Mouse (Mus musculus): ENCODE results near the gene Kcp. TPM values are rescaled to one million over a fixed set of nuclear protein-coding genes. Genes with fewer than 3 reads are reported as not detected.
A peak's percentile ranks its signal among the peaks of the same experiment; 100 is the strongest.

Kcp gene
- polyA plus RNA-seq, 1 experiment = 0.18 TPM

DNA sequence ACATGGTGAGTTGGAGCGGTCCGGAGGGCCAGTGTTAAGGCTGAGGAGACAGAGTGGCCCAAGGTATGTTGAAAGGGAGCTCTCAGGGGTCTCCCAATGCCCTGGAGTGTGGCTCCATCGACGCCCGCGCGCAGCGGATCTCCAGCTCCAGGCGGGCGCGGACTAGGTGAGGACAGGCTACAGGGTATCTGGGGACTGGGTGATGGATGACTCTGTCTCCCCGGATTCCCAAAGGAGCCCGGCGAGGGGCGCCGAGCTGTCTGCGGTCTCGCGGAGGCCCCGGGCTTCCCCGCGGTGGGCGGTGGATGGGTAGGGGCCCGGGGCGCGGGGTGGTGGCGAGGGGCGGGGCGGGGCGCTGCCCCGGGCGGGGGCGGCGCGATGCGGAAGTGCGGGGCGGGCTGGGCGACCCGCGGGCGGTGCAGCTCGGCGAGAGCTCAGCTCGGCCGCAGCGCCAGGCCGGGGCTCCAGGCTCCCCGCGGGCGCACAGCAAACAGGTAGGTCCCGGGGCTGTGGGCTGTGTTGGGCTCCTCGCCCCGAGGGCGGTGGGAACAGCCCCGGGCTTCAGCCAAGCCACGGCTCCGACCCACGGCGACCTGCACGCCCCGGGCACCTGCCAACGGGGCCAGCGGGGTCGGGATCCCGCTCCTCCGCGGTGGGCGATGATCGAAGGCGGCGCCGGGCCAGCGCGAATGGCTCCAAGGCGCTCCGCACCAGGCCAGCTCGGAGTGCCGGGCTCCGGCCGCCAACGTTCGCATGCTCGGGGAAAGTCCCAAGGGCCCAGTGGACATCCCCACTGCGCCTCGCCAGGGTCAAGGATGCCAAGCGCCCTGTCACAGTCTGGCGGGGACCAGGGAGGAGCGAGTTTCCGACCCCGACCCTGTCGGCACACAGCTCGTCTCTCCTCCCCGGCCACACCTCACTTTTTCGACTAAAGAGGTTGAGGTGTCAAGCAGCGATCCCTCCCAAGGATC lies 18.8 kb upstream of the Kcp start, which contains the start of gene Irf5:
TSS of gene Irf5 (plus strand) at position 345 of the 971 bp plus-strand sequence.
- Histone ChIP-seq H3ac (ENCODE audit: control insufficient read depth, insufficient read length, low read depth) (peak within 1 kb of the TSS; percentile 85), H3K4me3 (ENCODE audit: insufficient read depth, poor library complexity, severe bottlenecking) (peak within 1 kb of the TSS; percentile 23), H3K79me3 (ENCODE audit: low read depth) (no peaks in the 10 kb centered on the region), H3K27me3 (ENCODE audit: control insufficient read depth, insufficient read depth, insufficient read length) (no peaks in the 10 kb centered on the region), H3K36me3 (ENCODE audit: control insufficient read depth, insufficient read depth) (no peaks in the 10 kb centered on the region), H3K79me2 (ENCODE audit: control insufficient read depth, insufficient read depth) (no peaks in the 10 kb centered on the region)
- TF ChIP-seq USF1 (IDR thresholded peaks at IDR 0.05; ENCODE audit: low read depth) = no peak
- no peak for TF ChIP-seq CEBPB (IDR thresholded peaks at IDR 0.05; ENCODE audit: low read depth)
- no peak for TF ChIP-seq MAX (IDR thresholded peaks at IDR 0.05)

DNA sequence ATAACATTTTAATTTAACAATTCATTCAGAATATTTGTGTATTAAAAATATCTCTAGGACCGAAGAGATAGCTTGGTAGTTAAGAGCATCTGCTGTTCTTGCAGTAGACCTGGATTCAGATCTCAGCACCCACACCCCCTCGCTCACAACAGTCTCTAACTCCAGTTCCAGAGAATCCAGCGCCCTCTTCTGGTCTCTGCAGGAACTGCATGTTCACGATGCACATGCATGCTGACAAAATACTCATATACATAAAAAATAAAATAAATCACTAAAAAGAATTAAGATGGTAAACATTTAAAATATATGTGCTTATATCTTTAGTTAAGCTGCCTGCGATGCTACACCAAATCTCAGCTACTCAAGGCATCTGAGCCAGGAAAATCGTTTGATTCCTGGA lies 17.5 kb upstream of the Kcp start:
- Histone ChIP-seq H3K79me3 (ENCODE audit: low read depth) (no peaks in the 10 kb centered on the region), H3K4me3 (ENCODE audit: insufficient read depth, poor library complexity, severe bottlenecking) (no peak overlapping the region), H3ac (ENCODE audit: control insufficient read depth, insufficient read length, low read depth) (no peak overlapping the region), H3K27me3 (ENCODE audit: control insufficient read depth, insufficient read depth, insufficient read length) (peaks cover 6% of the 10 kb centered on the region), H3K36me3 (ENCODE audit: control insufficient read depth, insufficient read depth) (no peaks in the 10 kb centered on the region), H3K79me2 (ENCODE audit: control insufficient read depth, insufficient read depth) (no peaks in the 10 kb centered on the region)
- TF ChIP-seq MAX (IDR thresholded peaks at IDR 0.05) (no peak), CEBPB (IDR thresholded peaks at IDR 0.05; ENCODE audit: low read depth) (no peak), MYOG (IDR thresholded peaks at IDR 0.05; ENCODE audit: control insufficient read depth, extremely low read depth, insufficient read length) (no peak), USF1 (IDR thresholded peaks at IDR 0.05; ENCODE audit: low read depth) (no peak), MYOD1 (IDR thresholded peaks at IDR 0.05; ENCODE audit: control insufficient read depth, insufficient read length, low read depth) (no peak), CTCF (IDR thresholded peaks at IDR 0.05; ENCODE audit: control insufficient read depth, insufficient read depth, insufficient read length) (no peak), FOSL1 (IDR thresholded peaks at IDR 0.05; ENCODE audit: insufficient read depth, low read length, poor library complexity, severe bottlenecking) (no peak)

DNA sequence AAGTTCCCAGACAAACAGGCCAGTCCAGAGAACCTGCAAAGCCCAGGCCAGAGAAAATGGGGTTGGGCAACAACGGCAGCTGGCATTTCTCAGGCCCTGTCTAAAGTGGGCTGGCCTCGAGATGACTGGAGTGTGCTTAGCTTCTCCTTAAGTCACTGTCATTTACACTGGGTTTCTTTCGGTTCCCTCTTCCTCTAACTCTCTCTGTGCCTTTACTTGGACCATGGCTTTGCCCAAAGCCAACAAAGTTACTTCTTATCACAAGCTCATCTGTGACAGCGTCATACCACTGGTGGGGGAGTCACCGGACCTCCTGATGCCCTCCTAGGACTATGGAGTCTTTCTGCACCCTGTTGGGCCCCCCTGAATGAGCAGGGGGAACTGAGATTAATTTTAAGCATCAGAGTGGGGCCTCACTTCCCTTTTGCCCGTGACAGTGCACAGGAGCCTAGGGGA lies 16.3 kb upstream of the Kcp start:
- Histone ChIP-seq H3K27me3 (ENCODE audit: control insufficient read depth, insufficient read depth, insufficient read length) (peaks cover 6% of the 10 kb centered on the region), H3K4me3 (ENCODE audit: insufficient read depth, poor library complexity, severe bottlenecking) (no peak overlapping the region), H3K79me3 (ENCODE audit: low read depth) (no peaks in the 10 kb centered on the region), H3K36me3 (ENCODE audit: control insufficient read depth, insufficient read depth) (no peaks in the 10 kb centered on the region), H3K79me2 (ENCODE audit: control insufficient read depth, insufficient read depth) (no peaks in the 10 kb centered on the region), H3ac (ENCODE audit: control insufficient read depth, insufficient read length, low read depth) (no peak overlapping the region)
- TF ChIP-seq MYOD1 (IDR thresholded peaks at IDR 0.05; ENCODE audit: control insufficient read depth, insufficient read length, low read depth) (no peak), FOSL1 (IDR thresholded peaks at IDR 0.05; ENCODE audit: insufficient read depth, low read length, poor library complexity, severe bottlenecking) (no peak), USF1 (IDR thresholded peaks at IDR 0.05; ENCODE audit: low read depth) (no peak), MYOG (IDR thresholded peaks at IDR 0.05; ENCODE audit: control insufficient read depth, extremely low read depth, insufficient read length) (no peak), CEBPB (IDR thresholded peaks at IDR 0.05; ENCODE audit: low read depth) (no peak), CTCF (IDR thresholded peaks at IDR 0.05; ENCODE audit: control insufficient read depth, insufficient read depth, insufficient read length) (no peak), MAX (IDR thresholded peaks at IDR 0.05) (no peak)

DNA sequence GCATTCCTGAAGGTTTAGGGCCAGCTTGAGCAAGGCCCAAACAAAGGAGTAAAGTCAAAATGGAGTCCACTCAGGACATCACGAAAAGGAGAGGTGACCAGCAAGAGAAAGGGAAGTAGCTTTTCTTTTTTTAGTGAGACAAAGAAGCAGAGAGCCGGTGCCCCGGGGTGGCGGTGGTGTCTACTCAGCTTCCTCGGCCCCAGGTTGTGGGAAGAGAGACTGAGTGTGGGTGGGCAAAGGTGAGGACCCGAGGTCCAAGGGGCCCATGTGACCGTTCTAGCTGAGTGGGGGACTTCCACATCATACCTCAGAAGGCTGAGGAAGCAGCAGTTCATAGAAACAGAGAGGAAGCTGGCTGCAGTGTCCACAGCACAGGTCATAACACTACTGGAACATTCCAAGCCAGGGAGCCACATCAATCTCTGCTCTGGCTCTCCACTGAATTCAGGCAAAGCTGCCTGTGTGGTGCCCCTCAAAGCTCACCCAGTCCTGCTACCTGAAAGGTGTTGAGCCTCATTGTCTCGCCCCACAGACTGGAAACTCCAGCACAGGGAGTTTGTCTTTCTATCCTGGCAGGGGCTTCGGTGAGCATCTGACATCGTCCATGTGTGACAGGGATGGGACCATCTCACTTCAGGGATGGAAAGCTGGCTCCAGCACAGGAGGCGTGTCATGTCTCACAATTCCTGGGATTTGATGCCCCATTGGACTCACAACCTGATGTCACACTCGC lies 15.7 kb upstream of the Kcp start:
- no peaks in the 10 kb centered on the region for H3K36me3 ChIP-seq (ENCODE audit: control insufficient read depth, insufficient read depth)

DNA sequence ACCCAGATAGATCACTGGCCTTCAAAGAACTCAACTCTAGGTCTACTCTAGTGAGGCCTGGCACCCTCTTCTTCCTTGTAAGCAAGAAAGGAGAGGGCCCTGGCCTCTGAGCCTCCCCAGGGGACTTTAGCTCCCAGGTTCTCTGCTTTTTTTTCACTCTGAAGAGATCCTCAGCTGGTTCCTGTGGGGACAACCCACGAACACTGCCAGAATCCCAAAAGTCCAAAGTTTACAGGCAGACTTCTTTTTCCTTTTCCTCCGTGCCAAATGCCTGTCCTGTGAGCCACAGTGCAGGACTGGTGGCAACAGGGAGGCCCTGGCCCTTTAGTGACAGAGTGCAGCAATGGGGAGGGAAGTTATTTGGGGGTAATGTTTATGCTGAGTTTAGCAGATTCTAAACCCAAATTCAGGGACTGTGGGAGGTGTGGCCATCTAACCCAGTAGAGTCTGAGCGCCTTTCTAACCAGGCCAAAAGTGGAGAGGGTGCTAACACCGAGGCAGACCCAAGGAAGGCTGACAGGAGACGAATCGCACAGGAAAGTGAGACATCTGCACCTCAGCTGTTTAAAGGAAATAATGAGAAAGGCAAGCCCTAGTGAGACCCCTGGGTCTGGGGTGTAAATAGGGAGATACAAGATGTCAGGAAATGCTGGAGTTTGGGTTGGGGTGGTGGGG lies 15.0 kb upstream of the Kcp start:
- Histone ChIP-seq H3K79me3 (ENCODE audit: low read depth) (no peaks in the 10 kb centered on the region), H3ac (ENCODE audit: control insufficient read depth, insufficient read length, low read depth) (no peak overlapping the region), H3K27me3 (ENCODE audit: control insufficient read depth, insufficient read depth, insufficient read length) (peaks cover 6% of the 10 kb centered on the region), H3K79me2 (ENCODE audit: control insufficient read depth, insufficient read depth) (no peaks in the 10 kb centered on the region), H3K4me3 (ENCODE audit: insufficient read depth, poor library complexity, severe bottlenecking) (no peak overlapping the region), H3K36me3 (ENCODE audit: control insufficient read depth, insufficient read depth) (no peaks in the 10 kb centered on the region)
- TF ChIP-seq CEBPB (IDR thresholded peaks at IDR 0.05; ENCODE audit: low read depth) = no peak
- TF ChIP-seq MYOD1 (IDR thresholded peaks at IDR 0.05; ENCODE audit: control insufficient read depth, insufficient read length, low read depth) = no peak
- no peak for TF ChIP-seq FOSL1 (IDR thresholded peaks at IDR 0.05; ENCODE audit: insufficient read depth, low read length, poor library complexity, severe bottlenecking)
- no peak for TF ChIP-seq MYOG (IDR thresholded peaks at IDR 0.05; ENCODE audit: control insufficient read depth, extremely low read depth, insufficient read length)
- no peak for TF ChIP-seq CTCF (IDR thresholded peaks at IDR 0.05; ENCODE audit: control insufficient read depth, insufficient read depth, insufficient read length)
- no peak for TF ChIP-seq USF1 (IDR thresholded peaks at IDR 0.05; ENCODE audit: low read depth)
- no peak for TF ChIP-seq MAX (IDR thresholded peaks at IDR 0.05)

More for the DNA sequence above, 15.7 kb upstream of the Kcp start:
- Histone ChIP-seq H3ac (ENCODE audit: control insufficient read depth, insufficient read length, low read depth) (no peak overlapping the region), H3K79me3 (ENCODE audit: low read depth) (no peaks in the 10 kb centered on the region), H3K27me3 (ENCODE audit: control insufficient read depth, insufficient read depth, insufficient read length) (peaks cover 6% of the 10 kb centered on the region), H3K4me3 (ENCODE audit: insufficient read depth, poor library complexity, severe bottlenecking) (no peak overlapping the region), H3K79me2 (ENCODE audit: control insufficient read depth, insufficient read depth) (no peaks in the 10 kb centered on the region)
- no peak for TF ChIP-seq CEBPB (IDR thresholded peaks at IDR 0.05; ENCODE audit: low read depth)
- TF ChIP-seq MAX (IDR thresholded peaks at IDR 0.05) = no peak
- TF ChIP-seq MYOD1 (IDR thresholded peaks at IDR 0.05; ENCODE audit: control insufficient read depth, insufficient read length, low read depth) = no peak
- TF ChIP-seq FOSL1 (IDR thresholded peaks at IDR 0.05; ENCODE audit: insufficient read depth, low read length, poor library complexity, severe bottlenecking) = no peak

Measured in C2C12 (cell line).